Mouse (Mus musculus) neutrophil, adult 83 days (primary cell): Measurements from ENCODE around the gene Nsun7. TPM values are rescaled to one million over a fixed set of nuclear protein-coding genes. Genes with fewer than 3 reads are reported as not detected.

Experiments
- total RNA-seq, 2 experiments: library from RNA; stranded (reverse); gene quantifications; one replicate each; pipeline ENCODE4 v1.2.4; 2023

Nsun7 gene
- total RNA-seq, result not detected

GRCm38 (mm10) chr5:66259756-66260448 lies at the start of gene Nsun7:
Gene Nsun7, plus strand, starts transcription at chr5:66259897.

Other genes with a start within 250 kb of the Nsun7 start
- 10 to 100 TPM; 46.3 to 49.2 TPM for gene Rbm47, start 86.8 kb upstream of the Nsun7 start, total RNA-seq